Mouse (Mus musculus) small intestine, adult 2 months (tissue): ENCODE data around the gene Slc12a8.

Experiments
- CTCF ChIP-seq: fragments of 200-500 bp; IDR thresholded peaks from 2 replicates; pipeline ENCODE4 v1.5.1; 2012; ENCODE audit warnings: low read depth, mild to moderate bottlenecking, control low read depth, inconsistent platforms, low read length, moderate library complexity, mixed read lengths; ENCODE audit not compliant: insufficient replicate concordance, insufficient read length; ENCODE audit errors: extremely low read depth
- POLR2A ChIP-seq: fragments of 200-500 bp; IDR thresholded peaks from 2 replicates; pipeline ENCODE4 v1.6.1; 2012; ENCODE audit warnings: low read depth, mild to moderate bottlenecking, control low read depth, inconsistent platforms, low read length, moderate library complexity

GRCm38 (mm10) chr16:33558121-33558520 is 41.0 kb downstream of the Slc12a8 start:
- TF ChIP-seq CTCF, result no peak
- no peak for TF ChIP-seq POLR2A
